9 mouse cellular contexts compared by ENCODE assay signal in the genomic region with DNA sequence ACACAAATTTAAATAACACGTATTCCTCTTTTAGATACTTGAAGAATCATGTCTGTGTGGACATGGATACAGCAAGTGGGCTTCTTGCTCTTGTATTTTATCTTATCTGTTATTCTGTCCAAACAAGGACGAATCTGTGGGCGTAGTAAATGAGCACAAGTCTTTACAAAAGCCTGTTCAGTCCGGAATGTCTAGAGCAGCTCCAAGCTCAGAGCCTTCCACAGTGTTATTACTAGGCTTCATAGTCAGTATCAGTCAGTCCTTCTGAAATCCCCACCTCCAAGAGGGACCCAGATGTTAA. TPM values are rescaled to one million over a fixed set of nuclear protein-coding genes. Genes with fewer than 3 reads are reported as not detected.
DNase-seq lines count a peak whose midpoint lies in the region; ATAC-seq and TF ChIP-seq lines count a peak whose summit lies in the region.
"Had no signal": no experiment of that assay in that cellular context is flagged by ENCODE, and none has a peak within 500 bp of the region (broad histone marks: within the 10 kb centered on the region; RNA-seq: fewer than 3 reads in every experiment).

No protein-coding gene starts in this region.

- WGBS in embryonic facial prominence, embryonic 15.5 days: 74% methylated on average over 4 of the region's 4 CpGs
- WGBS in hindbrain, embryonic 11.5 days: 84% methylated on average over 4 of the region's 4 CpGs
- 78% methylated on average over 4 of the region's 4 CpGs for WGBS in midbrain, embryonic 13.5 days

- H3K4me2 ChIP-seq in embryonic facial prominence, embryonic 15.5 days (replicated peaks): no peak overlapping the region
- no peak overlapping the region for H3K4me2 ChIP-seq in hindbrain, embryonic 11.5 days (replicated peaks; ENCODE audit: low read depth, low read length)
- H3K4me2 ChIP-seq in midbrain, embryonic 13.5 days (replicated peaks): no peak overlapping the region

- H3K4me1 ChIP-seq in embryonic facial prominence, embryonic 15.5 days: peaks cover 9% of the 10 kb centered on the region; the same call in 1 of the 2 replicates
- H3K4me1 ChIP-seq in hindbrain, embryonic 11.5 days (replicated peaks; ENCODE audit: control insufficient read depth, insufficient read depth, low read length): no peaks in the 10 kb centered on the region
- H3K4me1 ChIP-seq in midbrain, embryonic 13.5 days (replicated peaks): peaks cover 13% of the 10 kb centered on the region

- H3K36me3 ChIP-seq in embryonic facial prominence, embryonic 15.5 days: no peaks in the 10 kb centered on the region
- no peaks in the 10 kb centered on the region for H3K36me3 ChIP-seq in hindbrain, embryonic 11.5 days (ENCODE audit: control insufficient read depth, insufficient read depth, low read length)
- no peaks in the 10 kb centered on the region for H3K36me3 ChIP-seq in midbrain, embryonic 13.5 days

- ATAC-seq in embryonic facial prominence, embryonic 15.5 days (ENCODE audit: insufficient number of reproducible peaks, low FRiP score, low TSS enrichment, low read depth): no peak
- ATAC-seq in hindbrain, embryonic 11.5 days (ENCODE audit: low FRiP score): no peak
- ATAC-seq in midbrain, embryonic 13.5 days: peak; percentile 24; the same call in 1 of the 2 replicates
- ATAC-seq in granulocyte monocyte progenitor cell, adult 5-6 weeks (replicated peaks; ENCODE audit: poor library complexity, severe bottlenecking): no peak
- ATAC-seq: inflammation-experienced regulatory T-cells, adult 6 months had no signal

- no peak overlapping the region; the same call in 1 of the 2 replicates for H3K27ac ChIP-seq in left cerebral cortex, adult 2 months
- 0 out of 2 replicates have a peak overlapping the region, but pooled peaks have one; percentile 34 for H3K27ac ChIP-seq in embryonic facial prominence, embryonic 15.5 days (replicated peaks)
- no peak overlapping the region for H3K27ac ChIP-seq in hindbrain, embryonic 11.5 days (ENCODE audit: low read depth, low read length)
- peak overlapping the region; percentile 97 for H3K27ac ChIP-seq in midbrain, embryonic 13.5 days

- no peak for TF ChIP-seq CTCF in left cerebral cortex, adult 2 months (IDR thresholded peaks at IDR 0.05)

- no peaks in the 10 kb centered on the region for H3K27me3 ChIP-seq in embryonic facial prominence, embryonic 15.5 days
- H3K27me3 ChIP-seq in hindbrain, embryonic 11.5 days (ENCODE audit: control insufficient read depth, insufficient read depth, low read length): no peaks in the 10 kb centered on the region
- no peaks in the 10 kb centered on the region for H3K27me3 ChIP-seq in midbrain, embryonic 13.5 days

- intact Hi-C loops in left cerebral cortex, adult 2 months (cut with DNase I): loop anchor here (5.0 to 10.0 kb wide), 3 partner anchors 72 to 845 kb away; a partner anchor contains a TSS
- intact Hi-C loops in left cerebral cortex, postnatal 10 days (cut with DNase I): loop anchor here (5.0 kb wide), 2 partner anchors 87 to 477 kb away; a partner anchor contains a TSS

- no peaks in the 10 kb centered on the region for H3K9me3 ChIP-seq in embryonic facial prominence, embryonic 15.5 days (replicated peaks)
- H3K9me3 ChIP-seq in hindbrain, embryonic 11.5 days (ENCODE audit: control insufficient read depth, low read length): no peaks in the 10 kb centered on the region
- H3K9me3 ChIP-seq in midbrain, embryonic 13.5 days: no peaks in the 10 kb centered on the region
- H3K9me3 ChIP-seq: megakaryocyte, embryonic 14.5 days had no signal

- DNase-seq in left cerebral cortex, adult 2 months (ENCODE audit: extremely low spot score in 1 of 2, low spot score in 2 of 2): peak in 1 of 2 experiments; percentile 11
- DNase-seq in left cerebral cortex, postnatal 10 days (ENCODE audit: extremely low spot score in 1 of 2, low spot score in 2 of 2): no peak
- peak; percentile 34 for DNase-seq in hindbrain, embryonic 11.5 days (ENCODE audit: low spot score)
- DNase-seq in cerebellum, adult 18-20 months: no peak

- no peak overlapping the region for H3K9ac ChIP-seq in embryonic facial prominence, embryonic 15.5 days
- no peak overlapping the region for H3K9ac ChIP-seq in hindbrain, embryonic 11.5 days (ENCODE audit: low read depth, low read length)
- no peak overlapping the region for H3K9ac ChIP-seq in midbrain, embryonic 13.5 days (replicated peaks)

- peak overlapping the region; percentile 49 for H3K4me3 ChIP-seq in left cerebral cortex, adult 2 months
- no peak overlapping the region for H3K4me3 ChIP-seq in embryonic facial prominence, embryonic 15.5 days (replicated peaks)
- no peak overlapping the region for H3K4me3 ChIP-seq in hindbrain, embryonic 11.5 days (ENCODE audit: low read depth, low read length)
- no peak overlapping the region for H3K4me3 ChIP-seq in midbrain, embryonic 13.5 days (replicated peaks)

RNA-seq across cellular contexts. Expression of a gene that starts 52.2 kb away (rescaled TPM):
- 1 to 10 TPM; 1.5 to 1.7 TPM for total RNA-seq in left cerebral cortex, adult 2 months (2021)
- total RNA-seq in left cerebral cortex, postnatal 10 days (2021): 1 to 10 TPM; 4.4 to 6.9 TPM
- 6.5 and 9.4 TPM in 2 replicates for polyA plus RNA-seq in embryonic facial prominence, embryonic 15.5 days (2015; fragmentation: Nextera tagmentation; extraction: Ambion mirVana)
- polyA plus RNA-seq in hindbrain, embryonic 11.5 days (2014; fragmentation: Nextera tagmentation; extraction: Ambion mirVana): 2.6 and 2.7 TPM in 2 replicates
- polyA plus RNA-seq in midbrain, embryonic 13.5 days (2015; fragmentation: Nextera tagmentation; extraction: Ambion mirVana): 4.6 and 6.4 TPM in 2 replicates
- total RNA-seq in granulocyte monocyte progenitor cell, adult 5-6 weeks (2014; fragmentation: Nextera tagmentation): not detected in 2 replicates
- 0.73 TPM in 1 of 2 replicates, not detected in the other for total RNA-seq in granulocyte monocyte progenitor cell, adult 5-6 weeks (2017)

Comparison
In these comparisons a context has a peak if more than half of its experiments do, and no peak if none do; other contexts are left out.
1. H3K27ac ChIP-seq: peak in embryonic facial prominence, embryonic 15.5 days (single experiment) and midbrain, embryonic 13.5 days (single experiment); none in left cerebral cortex, adult 2 months (single experiment) and hindbrain, embryonic 11.5 days (single experiment).